8 mouse cellular contexts compared by ENCODE assay signal in genomic region chr2:27799018-27799417, GRCm38 (mm10).
DNase-seq lines count a peak whose midpoint lies in the region; ATAC-seq and TF ChIP-seq lines count a peak whose summit lies in the region.

No protein-coding gene starts in this region.

- H3K27ac ChIP-seq in heart, embryonic 13.5 days (replicated peaks), result peak overlapping the region; percentile 83
- peak overlapping the region; percentile 20; the same call in 1 of the 2 replicates for H3K27ac ChIP-seq in kidney, embryonic 16.5 days (ENCODE audit: low read length)
- H3K27ac ChIP-seq in left cerebral cortex, adult 2 months, result no peak overlapping the region

- H3ac ChIP-seq in C2C12 (ENCODE audit: control insufficient read depth, insufficient read length, low read depth), result no peak overlapping the region

- H3K4me1 ChIP-seq in heart, embryonic 13.5 days, result peaks cover 28% of the 10 kb centered on the region
- 0 out of 2 replicates have a peak, but pooled peaks cover 5% of the 10 kb centered on the region for H3K4me1 ChIP-seq in kidney, embryonic 16.5 days (ENCODE audit: insufficient read depth, low read length)

- H3K27me3 ChIP-seq in C2C12 (ENCODE audit: control insufficient read depth, insufficient read depth, insufficient read length), result no peaks in the 10 kb centered on the region
- H3K27me3 ChIP-seq in heart, embryonic 13.5 days (replicated peaks), result no peaks in the 10 kb centered on the region
- H3K27me3 ChIP-seq in kidney, embryonic 16.5 days (ENCODE audit: insufficient read depth, low read length), result no peaks in the 10 kb centered on the region

- no peak for TF ChIP-seq CTCF in C2C12 (IDR thresholded peaks at IDR 0.05; ENCODE audit: control insufficient read depth, insufficient read depth, insufficient read length)
- no peak for TF ChIP-seq CTCF in left cerebral cortex, adult 2 months (IDR thresholded peaks at IDR 0.05)

- H3K79me3 ChIP-seq in C2C12 (ENCODE audit: low read depth), result no peaks in the 10 kb centered on the region

- H3K79me2 ChIP-seq in C2C12 (ENCODE audit: control insufficient read depth, insufficient read depth), result peaks cover 6% of the 10 kb centered on the region

- H3K9me3 ChIP-seq in heart, embryonic 13.5 days, result no peaks in the 10 kb centered on the region
- H3K9me3 ChIP-seq in kidney, embryonic 16.5 days (ENCODE audit: low read length), result no peaks in the 10 kb centered on the region

- H3K4me3 ChIP-seq in C2C12 (ENCODE audit: insufficient read depth, poor library complexity, severe bottlenecking), result no peak overlapping the region
- no peak overlapping the region for H3K4me3 ChIP-seq in heart, embryonic 13.5 days
- no peak overlapping the region for H3K4me3 ChIP-seq in kidney, embryonic 16.5 days (ENCODE audit: low read length)
- no peak overlapping the region for H3K4me3 ChIP-seq in left cerebral cortex, adult 2 months

- no peak for ATAC-seq in heart, embryonic 13.5 days (ENCODE audit: extremely low read depth, insufficient number of reproducible peaks, low FRiP score, low TSS enrichment)
- ATAC-seq in kidney, embryonic 16.5 days (ENCODE audit: low FRiP score, low TSS enrichment), result no peak

- WGBS in heart, embryonic 13.5 days, result 11% methylated on average over 4 of the region's 4 CpGs
- WGBS in kidney, embryonic 16.5 days, result 54% methylated on average over 4 of the region's 4 CpGs

- peak; percentile 75 for DNase-seq in adipocyte (ENCODE audit: low spot score)
- DNase-seq in testis, postnatal 10 days (ENCODE audit: low spot score), result no peak
- DNase-seq in left cerebral cortex, adult 2 months (ENCODE audit: extremely low spot score in 1 of 2, low spot score in 2 of 2), result no peak
- DNase-seq in left cerebral cortex, adult 18-20 months (ENCODE audit: low spot score in 2 of 2), result no peak
- DNase-seq in left cerebral cortex, postnatal 4 days, result no peak

- H3K4me2 ChIP-seq in heart, embryonic 13.5 days, result no peak overlapping the region
- H3K4me2 ChIP-seq in kidney, embryonic 16.5 days (replicated peaks; ENCODE audit: low read depth, low read length), result no peak overlapping the region

- 0 out of 2 replicates have a peak overlapping the region, but pooled peaks have one; percentile 6 for H3K9ac ChIP-seq in heart, embryonic 13.5 days
- no peak overlapping the region for H3K9ac ChIP-seq in kidney, embryonic 16.5 days (replicated peaks; ENCODE audit: low read length)

- no peaks in the 10 kb centered on the region for H3K36me3 ChIP-seq in C2C12 (ENCODE audit: control insufficient read depth, insufficient read depth)
- no peaks in the 10 kb centered on the region for H3K36me3 ChIP-seq in heart, embryonic 13.5 days
- no peaks in the 10 kb centered on the region for H3K36me3 ChIP-seq in kidney, embryonic 16.5 days (ENCODE audit: insufficient read depth, low read length)

- intact Hi-C loops in left cerebral cortex, adult 2 months (cut with DNase I), result no loop called here
- intact Hi-C loops in left cerebral cortex, postnatal 4 days (cut with DNase I), result no loop called here

TF ChIP-seq in C2C12, 6 proteins besides CTCF, POLR2A, EP300 and RAD21:
- no peak for TF ChIP-seq FOSL1 (IDR thresholded peaks at IDR 0.05; ENCODE audit: insufficient read depth, low read length, poor library complexity, severe bottlenecking)
- TF ChIP-seq MYOG (IDR thresholded peaks at IDR 0.05; ENCODE audit: control insufficient read depth, extremely low read depth, insufficient read length), result no peak
- peak; percentile 16 for TF ChIP-seq MAX (IDR thresholded peaks at IDR 0.05)
- TF ChIP-seq MYOD1 (IDR thresholded peaks at IDR 0.05; ENCODE audit: control insufficient read depth, insufficient read length, low read depth), result peak; percentile 82
- no peak for TF ChIP-seq USF1 (IDR thresholded peaks at IDR 0.05; ENCODE audit: low read depth)
